Comparison of ENCODE assay signal across 7 mouse cellular contexts in the genomic region with DNA sequence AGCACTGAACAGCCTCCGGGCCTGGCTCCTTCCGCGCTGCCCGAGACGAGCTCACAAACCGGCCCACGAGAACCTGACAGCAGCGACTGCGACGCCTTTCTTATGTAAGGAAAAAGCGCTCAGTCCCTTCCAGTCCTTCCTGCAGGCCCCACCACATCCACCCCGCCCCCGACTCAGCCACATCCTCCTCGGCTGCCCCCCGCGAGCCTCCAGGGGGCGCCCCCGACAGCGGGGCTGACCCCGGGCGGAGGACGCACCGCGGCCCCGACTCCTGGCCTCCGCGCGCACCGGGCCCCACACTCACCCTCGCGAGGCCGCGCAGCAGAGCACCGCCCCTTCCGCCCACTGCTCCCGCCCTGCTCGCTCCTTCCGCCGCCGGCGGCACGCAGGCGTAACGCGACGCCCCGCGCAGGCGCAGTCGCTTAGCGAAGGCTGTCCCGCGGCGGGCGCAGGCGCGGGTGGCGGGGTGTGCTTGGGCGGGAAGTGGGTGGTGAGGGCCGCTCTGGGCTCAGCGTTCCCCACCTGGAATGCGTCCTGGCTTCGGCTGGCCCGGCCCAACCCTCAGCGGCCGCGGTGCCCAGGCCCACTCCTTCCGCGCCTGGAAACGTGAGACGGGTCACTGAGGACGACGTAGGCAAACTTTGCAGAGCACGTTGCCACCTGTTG. TPM values are rescaled to one million over a fixed set of nuclear protein-coding genes. Genes with fewer than 3 reads are reported as not detected.
DNase-seq lines count a peak whose midpoint lies in the region; ATAC-seq and TF ChIP-seq lines count a peak whose summit lies in the region.

A gene (minus strand): TSS at position 328 of the 666 bp plus-strand sequence.

- no peaks in the 10 kb centered on the region for H3K36me3 ChIP-seq in embryonic facial prominence, embryonic 12.5 days
- peaks cover 5% of the 10 kb centered on the region; the same call in 1 of the 2 replicates for H3K36me3 ChIP-seq in heart, adult 2 months (ENCODE audit: control insufficient read depth, insufficient read depth, low read length)
- H3K36me3 ChIP-seq in limb, embryonic 13.5 days = no peaks in the 10 kb centered on the region
- no peaks in the 10 kb centered on the region for H3K36me3 ChIP-seq in midbrain, embryonic 16.5 days (ENCODE audit: control insufficient read depth, insufficient read depth, low read length)

- peak; percentile 85 for TF ChIP-seq POLR2A in heart, adult 2 months (IDR thresholded peaks at IDR 0.05; ENCODE audit: insufficient read depth, low read depth, low read length)

- TF ChIP-seq EP300 in heart, adult 2 months (IDR thresholded peaks at IDR 0.05; ENCODE audit: insufficient read depth, low read depth, low read length) = 0 out of 2 replicates have a peak, but pooled peaks have one; percentile 19

- peak; percentile 97 for ATAC-seq in embryonic facial prominence, embryonic 12.5 days (ENCODE audit: insufficient number of reproducible peaks, insufficient read depth, low FRiP score, low TSS enrichment)
- peak; percentile 93 for ATAC-seq in limb, embryonic 13.5 days (ENCODE audit: low FRiP score, low read depth)
- peak; percentile 98 for ATAC-seq in midbrain, embryonic 16.5 days

- under 1% methylated on average over 67 of the region's 74 CpGs for WGBS in embryonic facial prominence, embryonic 12.5 days
- WGBS in heart, adult 2 months = under 1% methylated on average over 72 of the region's 74 CpGs
- under 1% methylated on average over 74 of the region's 74 CpGs for WGBS in limb, embryonic 13.5 days
- under 1% methylated on average over 61 of the region's 74 CpGs for WGBS in midbrain, embryonic 16.5 days

- H3K27ac ChIP-seq in embryonic facial prominence, embryonic 12.5 days = peak within 1 kb of the TSS; percentile 98
- peak within 1 kb of the TSS; percentile 89 for H3K27ac ChIP-seq in heart, adult 2 months
- peak within 1 kb of the TSS; percentile 97 for H3K27ac ChIP-seq in limb, embryonic 13.5 days
- H3K27ac ChIP-seq in midbrain, embryonic 16.5 days (ENCODE audit: low read length) = peak within 1 kb of the TSS; percentile 95

- peak within 1 kb of the TSS; percentile 68 for H3K4me2 ChIP-seq in embryonic facial prominence, embryonic 12.5 days (replicated peaks)
- peak within 1 kb of the TSS; percentile 75 for H3K4me2 ChIP-seq in limb, embryonic 13.5 days (replicated peaks)
- H3K4me2 ChIP-seq in midbrain, embryonic 16.5 days (ENCODE audit: low read length) = peak within 1 kb of the TSS; percentile 96

- peak within 1 kb of the TSS; percentile 62 for H3K4me3 ChIP-seq in embryonic facial prominence, embryonic 12.5 days
- peak within 1 kb of the TSS; percentile 84 for H3K4me3 ChIP-seq in heart, adult 2 months
- H3K4me3 ChIP-seq in limb, embryonic 13.5 days = peak within 1 kb of the TSS; percentile 61
- peak within 1 kb of the TSS; percentile 76 for H3K4me3 ChIP-seq in midbrain, embryonic 16.5 days (ENCODE audit: low read depth, low read length)

- intact Hi-C loops in heart, adult 2 months (cut with DNase I) = loop anchor here (1.0 to 10.0 kb wide), 8 partner anchors 48 to 473 kb away; a partner anchor contains a TSS

- H3K4me1 ChIP-seq in embryonic facial prominence, embryonic 12.5 days = peaks cover 12% of the 10 kb centered on the region
- peaks cover 6% of the 10 kb centered on the region for H3K4me1 ChIP-seq in heart, adult 2 months (ENCODE audit: control insufficient read depth, insufficient read depth, low read length)
- peaks cover 30% of the 10 kb centered on the region for H3K4me1 ChIP-seq in limb, embryonic 13.5 days
- peaks cover 20% of the 10 kb centered on the region for H3K4me1 ChIP-seq in midbrain, embryonic 16.5 days (ENCODE audit: control insufficient read depth, insufficient read depth, low read length)

- H3K9ac ChIP-seq in embryonic facial prominence, embryonic 12.5 days = peak within 1 kb of the TSS; percentile 79
- H3K9ac ChIP-seq in heart, adult 2 months (ENCODE audit: low read depth, low read length) = peak within 1 kb of the TSS; percentile 90
- H3K9ac ChIP-seq in limb, embryonic 13.5 days = peak within 1 kb of the TSS; percentile 83
- peak within 1 kb of the TSS; percentile 81 for H3K9ac ChIP-seq in midbrain, embryonic 16.5 days (ENCODE audit: low read depth, low read length)

- TF ChIP-seq CTCF in heart, adult 2 months (IDR thresholded peaks at IDR 0.05) = peak; percentile 83

- H3K27me3 ChIP-seq in embryonic facial prominence, embryonic 12.5 days = no peaks in the 10 kb centered on the region
- no peaks in the 10 kb centered on the region for H3K27me3 ChIP-seq in heart, adult 2 months (ENCODE audit: control insufficient read depth, insufficient read depth, low read length)
- H3K27me3 ChIP-seq in limb, embryonic 13.5 days = no peaks in the 10 kb centered on the region
- H3K27me3 ChIP-seq in midbrain, embryonic 16.5 days (ENCODE audit: control insufficient read depth, insufficient read depth, low read depth, low read length) = no peaks in the 10 kb centered on the region

- H3K9me3 ChIP-seq in embryonic facial prominence, embryonic 12.5 days = no peaks in the 10 kb centered on the region
- no peaks in the 10 kb centered on the region for H3K9me3 ChIP-seq in limb, embryonic 13.5 days
- H3K9me3 ChIP-seq in midbrain, embryonic 16.5 days (replicated peaks; ENCODE audit: control insufficient read depth, low read length, poor library complexity, severe bottlenecking) = no peaks in the 10 kb centered on the region

- peaks cover 1% of the 10 kb centered on the region; the same call in 1 of the 2 replicates for H3K79me2 ChIP-seq in heart, adult 2 months (replicated peaks; ENCODE audit: control insufficient read depth, insufficient read depth, low read length)

- peak; percentile 99 for DNase-seq in adrenal gland, postnatal 25 days
- DNase-seq in heart, adult 2 months = peak; percentile 98 to 100
- peak; percentile 96 to 97 for DNase-seq in kidney, adult 8-10 months
- peak; percentile 91 to 97 for DNase-seq in spleen, postnatal 10 days (ENCODE audit: low spot score in 2 of 2)

RNA-seq across cellular contexts. Expression of the gene that starts here (rescaled TPM):
- total RNA-seq in adrenal gland, postnatal 25 days (2021) = 34.5 and 35.3 TPM in 2 replicates
- 17.8 and 19.1 TPM in 2 replicates for polyA plus RNA-seq in embryonic facial prominence, embryonic 12.5 days (2016; fragmentation: Nextera tagmentation; extraction: Ambion mirVana)
- 10 to 100 TPM; 44.0 to 45.9 TPM for total RNA-seq in heart, adult 2 months (2021)
- polyA plus RNA-seq in heart, adult 2 months (2012; rRNA removed) = 15.3 and 28.0 TPM in 2 replicates
- 19.3 and 21.3 TPM in 2 replicates for polyA plus RNA-seq in limb, embryonic 13.5 days (2015; fragmentation: Nextera tagmentation; extraction: Ambion mirVana)
- 19.5 and 19.6 TPM in 2 replicates for polyA plus RNA-seq in midbrain, embryonic 16.5 days (2015; fragmentation: Nextera tagmentation; extraction: Ambion mirVana)

Comparison
In these comparisons a context has a peak if more than half of its experiments do, and no peak if none do; other contexts are left out.
1. Peak in every context shown above with its lines: DNase-seq, ATAC-seq, H3K4me3 ChIP-seq and H3K27ac ChIP-seq.